ENCODE assay signal across 8 mouse cellular contexts in the genomic region with DNA sequence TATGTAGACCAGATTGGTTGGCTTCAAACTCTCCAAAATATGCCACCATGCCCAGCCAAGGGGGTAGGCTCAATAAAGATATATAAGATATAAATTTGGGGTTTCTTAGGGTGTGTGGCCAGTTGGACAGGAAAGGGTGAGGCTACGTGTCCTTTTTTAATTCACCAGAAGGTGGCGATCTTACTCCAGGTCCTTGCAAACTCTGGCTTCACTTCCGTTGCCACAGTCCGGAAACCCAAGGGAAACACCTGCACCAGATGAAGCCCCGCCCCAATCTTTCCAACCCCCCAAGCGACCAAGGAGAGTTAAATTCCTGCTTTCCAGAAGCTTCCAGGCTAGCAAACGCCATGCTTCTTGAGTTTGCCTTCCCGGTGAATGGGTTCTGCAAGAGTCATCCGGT. TPM values are rescaled to one million over a fixed set of nuclear protein-coding genes. Genes with fewer than 3 reads are reported as not detected.
DNase-seq lines count a peak whose midpoint lies in the region; ATAC-seq lines count a peak whose summit lies in the region.

No protein-coding gene starts in this region.

- no peaks in the 10 kb centered on the region for H3K36me3 ChIP-seq in liver, embryonic 11.5 days (ENCODE audit: control insufficient read depth, insufficient read depth, low read length)
- H3K36me3 ChIP-seq in stomach, embryonic 15.5 days = no peaks in the 10 kb centered on the region

- peak; percentile 94 for DNase-seq in 416B (ENCODE audit: low read depth)
- DNase-seq in NIH3T3 (ENCODE audit: low read depth) = peak; percentile 89
- DNase-seq in embryo, embryonic 9.5 days (ENCODE audit: extremely low spot score) = peak; percentile 82
- DNase-seq in heart, adult 9 months (ENCODE audit: low spot score in 2 of 2) = peak; percentile 75 to 81
- peak; percentile 73 for DNase-seq in kidney, adult 18-20 months
- no peak for DNase-seq in liver, embryonic 11.5 days (ENCODE audit: low spot score)

- H3K9me3 ChIP-seq in liver, embryonic 11.5 days (ENCODE audit: control insufficient read depth, low read length) = no peaks in the 10 kb centered on the region
- H3K9me3 ChIP-seq in stomach, embryonic 15.5 days = no peaks in the 10 kb centered on the region

- ATAC-seq in liver, embryonic 11.5 days (replicated peaks; ENCODE audit: low FRiP score) = peak; percentile 56
- peak; percentile 91 for ATAC-seq in monocyte, adult 5-6 weeks (replicated peaks; ENCODE audit: insufficient number of reproducible peaks, low FRiP score, low TSS enrichment, poor library complexity, severe bottlenecking)
- ATAC-seq in stomach, embryonic 15.5 days (ENCODE audit: insufficient read depth, low FRiP score, low read depth) = peak; percentile 33; the same call in 1 of the 2 replicates

- H3K27ac ChIP-seq in liver, embryonic 11.5 days (ENCODE audit: low read depth, low read length) = no peak overlapping the region
- H3K27ac ChIP-seq in stomach, embryonic 15.5 days = no peak overlapping the region

- peaks cover 14% of the 10 kb centered on the region; the same call in 1 of the 2 replicates for H3K4me1 ChIP-seq in liver, embryonic 11.5 days (replicated peaks; ENCODE audit: control insufficient read depth, insufficient read depth, low read length)
- 0 out of 2 replicates have a peak, but pooled peaks cover 3% of the 10 kb centered on the region for H3K4me1 ChIP-seq in stomach, embryonic 15.5 days

- no peaks in the 10 kb centered on the region for H3K27me3 ChIP-seq in liver, embryonic 11.5 days (replicated peaks; ENCODE audit: control insufficient read depth, insufficient read depth, low read length)
- H3K27me3 ChIP-seq in stomach, embryonic 15.5 days (replicated peaks) = no peaks in the 10 kb centered on the region

- no peak overlapping the region for H3K4me3 ChIP-seq in liver, embryonic 11.5 days (ENCODE audit: low read depth, low read length)
- no peak overlapping the region for H3K4me3 ChIP-seq in stomach, embryonic 15.5 days (replicated peaks)

- H3K9ac ChIP-seq in liver, embryonic 11.5 days (ENCODE audit: low read depth, low read length) = no peak overlapping the region
- no peak overlapping the region for H3K9ac ChIP-seq in stomach, embryonic 15.5 days

- 19% methylated on average over 9 of the region's 9 CpGs for WGBS in liver, embryonic 11.5 days
- WGBS in stomach, embryonic 15.5 days = 19% methylated on average over 9 of the region's 9 CpGs

- H3K4me2 ChIP-seq in liver, embryonic 11.5 days = no peak overlapping the region
- peak overlapping the region; percentile 11; the same call in 1 of the 2 replicates for H3K4me2 ChIP-seq in stomach, embryonic 15.5 days

RNA-seq across cellular contexts. Expression of a gene that starts 0.4 kb away (rescaled TPM):
- 65.6 and 71.8 TPM in 2 replicates for polyA plus RNA-seq in liver, embryonic 11.5 days (2014; fragmentation: Nextera tagmentation; extraction: Ambion mirVana)
- total RNA-seq in monocyte, adult 5-6 weeks (2017) = 25.1 to 38.6 TPM (median 32.4 TPM) in 3 replicates
- 225 and 236 TPM in 2 replicates for polyA plus RNA-seq in stomach, embryonic 15.5 days (2015; fragmentation: Nextera tagmentation; extraction: Ambion mirVana)

RNA-seq across cellular contexts. Expression of a gene that starts 46.4 kb away (rescaled TPM):
- polyA plus RNA-seq in liver, embryonic 11.5 days (2014; fragmentation: Nextera tagmentation; extraction: Ambion mirVana) = 22.5 and 22.8 TPM in 2 replicates
- 0.39 to 7.4 TPM (median 1.4 TPM) in 3 replicates for total RNA-seq in monocyte, adult 5-6 weeks (2017)
- 79.8 and 95.3 TPM in 2 replicates for polyA plus RNA-seq in stomach, embryonic 15.5 days (2015; fragmentation: Nextera tagmentation; extraction: Ambion mirVana)

RNA-seq across cellular contexts. Expression of a gene that starts 59.7 kb away (rescaled TPM):
- 42.1 and 58.2 TPM in 2 replicates for polyA plus RNA-seq in liver, embryonic 11.5 days (2014; fragmentation: Nextera tagmentation; extraction: Ambion mirVana)
- total RNA-seq in monocyte, adult 5-6 weeks (2017) = 0.97 to 3.4 TPM in 2 of 3 replicates, not detected in the other
- 8.8 and 15.3 TPM in 2 replicates for polyA plus RNA-seq in stomach, embryonic 15.5 days (2015; fragmentation: Nextera tagmentation; extraction: Ambion mirVana)

Comparison
In these comparisons a context has a peak if more than half of its experiments do, and no peak if none do; other contexts are left out.
1. ATAC-seq: peak in every context shown above with its lines; median percentile 91 in monocyte, adult 5-6 weeks; 56 in liver, embryonic 11.5 days; 33 in stomach, embryonic 15.5 days.